Mouse (Mus musculus) hindbrain, postnatal 0 days (tissue): ENCODE data around the gene Taf11. TPM values are rescaled to one million over a fixed set of nuclear protein-coding genes. Genes with fewer than 3 reads are reported as not detected.
A peak's percentile ranks its signal among the peaks of the same experiment; 100 is the strongest.

Experiments
- ATAC-seq: fragments of 200-750 bp; cut with Nextera tagmentation; 2 replicates; pipeline ENCODE4 v1.8.0; 2017; ENCODE audit warnings: mild to moderate bottlenecking, moderate TSS enrichment, moderate library complexity
- DNase-seq: peaks from one replicate; pipeline ENCODE4 v3.0.0-alpha.2; 2015; ENCODE audit warnings: low spot score
- H3K27ac ChIP-seq: fragments of 300-500 bp; sonication (generic); 2 replicates; pipeline ENCODE4 v1.5.1; 2014; ENCODE audit warnings: mild to moderate bottlenecking
- H3K27me3 ChIP-seq: fragments of 300-500 bp; sonication (generic); 2 replicates; pipeline ENCODE4 v1.6.1; 2014; ENCODE audit warnings: low read length, mixed read lengths; ENCODE audit not compliant: insufficient read depth
- H3K36me3 ChIP-seq: fragments of 300-500 bp; sonication (generic); 2 replicates; pipeline ENCODE4 v1.6.1; 2014; ENCODE audit warnings: low read length, mixed read lengths; ENCODE audit not compliant: insufficient read depth
- H3K4me1 ChIP-seq: fragments of 300-500 bp; sonication (generic); 2 replicates; pipeline ENCODE4 v1.6.1; 2014; ENCODE audit warnings: antibody characterized with exemption, low read length, mixed read lengths; ENCODE audit not compliant: insufficient read depth
- H3K4me2 ChIP-seq: fragments of 300-500 bp; sonication (generic); 2 replicates; pipeline ENCODE4 v1.6.1; 2014; ENCODE audit warnings: low read depth, mild to moderate bottlenecking, low read length, moderate library complexity, mixed read lengths
- H3K4me3 ChIP-seq: fragments of 300-500 bp; sonication (generic); 2 replicates; pipeline ENCODE4 v1.5.1; 2014; ENCODE audit warnings: low read length
- H3K9ac ChIP-seq: fragments of 300-500 bp; sonication (generic); replicated peaks from 2 replicates; pipeline ENCODE4 v1.6.1; 2014; ENCODE audit warnings: mild to moderate bottlenecking, low read length, moderate library complexity, mixed read lengths
- H3K9me3 ChIP-seq: fragments of 300-500 bp; sonication (generic); 2 replicates; pipeline ENCODE4 v1.6.1; 2016; ENCODE audit warnings: low read length, mixed read lengths
- CTCF ChIP-seq: IDR thresholded peaks from 2 replicates; pipeline ENCODE4 v1.5.1; 2016; ENCODE audit warnings: antibody characterized with exemption, control low read depth, low read depth
- WGBS: fragments of 180-500 bp; shearing (Covaris S2); extraction: QIAGEN DNeasy Blood & Tissue Kit; methylation state at CpG from one replicate; pipeline ENCODE4 v1.1.7; 2014; 5-methylcytosine and 5-hydroxymethylcytosine counted together
- polyA plus RNA-seq: library from polyadenylated mRNA; unstranded; fragments of >200 nt; fragmentation: Nextera tagmentation; extraction: Ambion mirVana; gene quantifications from 2 replicates; pipeline ENCODE4 v1.2.1, GENCODE M21; 2015
- total RNA-seq: library from RNA; depleted of rRNA; stranded (reverse); fragments of >200 nt; gene quantifications from 2 replicates; pipeline ENCODE4 v1.2.3, GENCODE M21; 2014; rRNA removed

Gene Taf11
- 7.7 and 15.3 TPM in 2 replicates for total RNA-seq
- 54.6 and 62.0 TPM in 2 replicates for polyA plus RNA-seq

GRCm38 (mm10) chr17:27909622-27910500 lies at the start of gene Taf11:
Taf11 (minus strand) TSS chr17:27909844.
- peaks cover 19% of the 10 kb centered on the region for H3K4me1 ChIP-seq
- peak within 1 kb of the TSS; percentile 92 for H3K4me3 ChIP-seq
- H3K27ac ChIP-seq: peak within 1 kb of the TSS; percentile 91
- H3K9me3 ChIP-seq: no peaks in the 10 kb centered on the region
- peak; percentile 74 for DNase-seq
- H3K4me2 ChIP-seq: peak within 1 kb of the TSS; percentile 96
- 6% methylated on average over 50 of the region's 53 CpGs for WGBS
- peak within 1 kb of the TSS; percentile 73 for H3K9ac ChIP-seq
- no peaks in the 10 kb centered on the region for H3K27me3 ChIP-seq
- ATAC-seq: peak; percentile 53
- no peak; the same call in 1 of the 2 replicates for TF ChIP-seq CTCF
- peaks cover 4% of the 10 kb centered on the region; the same call in 1 of the 2 replicates for H3K36me3 ChIP-seq

- no peaks in the 10 kb centered on the region for H3K36me3 ChIP-seq
- no peak for ATAC-seq
- WGBS: 94% methylated on average over 9 of the region's 9 CpGs
- no peaks in the 10 kb centered on the region for H3K4me1 ChIP-seq
- no peak for DNase-seq
- no peak overlapping the region for H3K4me3 ChIP-seq
- H3K9me3 ChIP-seq: no peaks in the 10 kb centered on the region
- TF ChIP-seq CTCF: no peak
- no peak overlapping the region for H3K9ac ChIP-seq
- no peak overlapping the region for H3K27ac ChIP-seq
- no peaks in the 10 kb centered on the region for H3K27me3 ChIP-seq
- no peak overlapping the region for H3K4me2 ChIP-seq
Measured at GRCm38 (mm10) chr17:27957649-27958048, 48.0 kb upstream of the Taf11 start.

GRCm38 (mm10) chr17:27954629-27955402 lies 45.2 kb upstream of the Taf11 start:
- H3K4me1 ChIP-seq: no peaks in the 10 kb centered on the region
- H3K36me3 ChIP-seq: no peaks in the 10 kb centered on the region
- H3K27ac ChIP-seq: peak overlapping the region; percentile 48; the same call in 1 of the 2 replicates
- WGBS: 66% methylated on average over 14 of the region's 14 CpGs
- H3K9ac ChIP-seq: no peak overlapping the region
- H3K27me3 ChIP-seq: no peaks in the 10 kb centered on the region
- no peak for DNase-seq
- ATAC-seq: no peak
- no peak for TF ChIP-seq CTCF
- H3K9me3 ChIP-seq: no peaks in the 10 kb centered on the region
- no peak overlapping the region for H3K4me3 ChIP-seq
- no peak overlapping the region for H3K4me2 ChIP-seq

GRCm38 (mm10) chr17:27953136-27953535 lies 43.5 kb upstream of the Taf11 start:
- Histone ChIP-seq H3K27me3 (no peaks in the 10 kb centered on the region), H3K9me3 (no peaks in the 10 kb centered on the region), H3K36me3 (no peaks in the 10 kb centered on the region), H3K4me3 (no peak overlapping the region), H3K4me1 (no peaks in the 10 kb centered on the region), H3K4me2 (no peak overlapping the region), H3K27ac (no peak overlapping the region), H3K9ac (no peak overlapping the region)
- WGBS: 84% methylated on average over 6 of the region's 6 CpGs
- ATAC-seq (no peak), DNase-seq (no peak)
- no peak for TF ChIP-seq CTCF

- DNase-seq (no peak), ATAC-seq (peak; percentile 50; the same call in 1 of the 2 replicates)
- TF ChIP-seq CTCF: peak; percentile 43
- H3K27ac ChIP-seq: peak overlapping the region; percentile 20; the same call in 1 of the 2 replicates
- no peaks in the 10 kb centered on the region for H3K36me3 ChIP-seq
- H3K27me3 ChIP-seq: no peaks in the 10 kb centered on the region
- H3K4me1 ChIP-seq: peaks cover 17% of the 10 kb centered on the region
- no peak overlapping the region for H3K9ac ChIP-seq
- no peak overlapping the region for H3K4me2 ChIP-seq
- 86% methylated on average over 2 of the region's 2 CpGs for WGBS
- H3K4me3 ChIP-seq: no peak overlapping the region
- no peaks in the 10 kb centered on the region for H3K9me3 ChIP-seq
Measured at GRCm38 (mm10) chr17:27947155-27947554, 37.5 kb upstream of the Taf11 start.

- Histone ChIP-seq H3K4me3 (no peak overlapping the region), H3K4me2 (no peak overlapping the region), H3K9ac (no peak overlapping the region), H3K27me3 (no peaks in the 10 kb centered on the region), H3K9me3 (no peaks in the 10 kb centered on the region), H3K4me1 (peaks cover 17% of the 10 kb centered on the region), H3K36me3 (no peaks in the 10 kb centered on the region), H3K27ac (peak overlapping the region; percentile 76)
- TF ChIP-seq CTCF: no peak
- no peak for DNase-seq
- WGBS: 65% methylated on average over 8 of the region's 8 CpGs
- ATAC-seq: no peak
Measured at GRCm38 (mm10) chr17:27946371-27946770, 36.7 kb upstream of the Taf11 start.
